Mouse (Mus musculus): Measurements from ENCODE around the gene Magi2.
A peak's percentile ranks its signal among the peaks of the same experiment; 100 is the strongest.
"Not testable (repeated sequence)": the region's sequence is repeated elsewhere in the genome, so short reads cannot be mapped to it uniquely, and the experiment has no call there.

Gene Magi2

GRCm38 (mm10) chr5:20674523-20674922, 1447.7 kb downstream of the Magi2 start:
- no peak for ATAC-seq (ENCODE audit: insufficient number of reproducible peaks, low FRiP score, low TSS enrichment)

GRCm38 (mm10) chr5:20675163-20675665, 1448.4 kb downstream of the Magi2 start:
- ATAC-seq (ENCODE audit: insufficient number of reproducible peaks, low FRiP score, low TSS enrichment): no peak

GRCm38 (mm10) chr5:20676193-20676871, 1449.5 kb downstream of the Magi2 start:
- ATAC-seq (ENCODE audit: insufficient number of reproducible peaks, low FRiP score, low TSS enrichment): peak; percentile 57

GRCm38 (mm10) chr5:20677246-20677645, 1450.4 kb downstream of the Magi2 start:
- ATAC-seq (ENCODE audit: insufficient number of reproducible peaks, low FRiP score, low TSS enrichment): no peak

- no peak for ATAC-seq (ENCODE audit: insufficient number of reproducible peaks, low FRiP score, low TSS enrichment)
Observed at GRCm38 (mm10) chr5:20678573-20678972, 1451.7 kb downstream of the Magi2 start.

- no peak for ATAC-seq (ENCODE audit: insufficient number of reproducible peaks, low FRiP score, low TSS enrichment)
Observed at GRCm38 (mm10) chr5:20679920-20680319, 1453.1 kb downstream of the Magi2 start.

GRCm38 (mm10) chr5:20680833-20681530, 1454.1 kb downstream of the Magi2 start:
- no peak for ATAC-seq (ENCODE audit: insufficient number of reproducible peaks, low FRiP score, low TSS enrichment)

- ATAC-seq (ENCODE audit: insufficient number of reproducible peaks, low FRiP score, low TSS enrichment): no peak
Observed at GRCm38 (mm10) chr5:20681660-20682059, 1454.8 kb downstream of the Magi2 start.

GRCm38 (mm10) chr5:20682208-20682607, 1455.4 kb downstream of the Magi2 start:
- ATAC-seq (ENCODE audit: insufficient number of reproducible peaks, low FRiP score, low TSS enrichment): no peak

- ATAC-seq (ENCODE audit: insufficient number of reproducible peaks, low FRiP score, low TSS enrichment): no peak
Observed at GRCm38 (mm10) chr5:20684112-20684511, 1457.3 kb downstream of the Magi2 start.

GRCm38 (mm10) chr5:20692230-20692629, 1465.4 kb downstream of the Magi2 start:
- ATAC-seq (ENCODE audit: insufficient number of reproducible peaks, low FRiP score, low TSS enrichment): no peak

- ATAC-seq (ENCODE audit: insufficient number of reproducible peaks, low FRiP score, low TSS enrichment): no peak
Observed at GRCm38 (mm10) chr5:20699116-20699515, 1472.3 kb downstream of the Magi2 start.

- ATAC-seq (ENCODE audit: insufficient number of reproducible peaks, low FRiP score, low TSS enrichment): peak; percentile 84
Observed at GRCm38 (mm10) chr5:20701483-20702421, 1474.9 kb downstream of the Magi2 start.

- peak; percentile 33 for ATAC-seq (ENCODE audit: insufficient number of reproducible peaks, low FRiP score, low TSS enrichment)
Observed at GRCm38 (mm10) chr5:20702480-20703303, 1475.9 kb downstream of the Magi2 start.

GRCm38 (mm10) chr5:20703304-20703700, 1476.5 kb downstream of the Magi2 start:
- no peak for ATAC-seq (ENCODE audit: insufficient number of reproducible peaks, low FRiP score, low TSS enrichment)

- ATAC-seq (ENCODE audit: insufficient number of reproducible peaks, low FRiP score, low TSS enrichment): no peak
Observed at GRCm38 (mm10) chr5:20703971-20704575, 1477.2 kb downstream of the Magi2 start.

GRCm38 (mm10) chr5:20704886-20705285, 1478.0 kb downstream of the Magi2 start:
- ATAC-seq (ENCODE audit: insufficient number of reproducible peaks, low FRiP score, low TSS enrichment): no peak

- ATAC-seq (ENCODE audit: insufficient number of reproducible peaks, low FRiP score, low TSS enrichment): not testable (repeated sequence)
Observed at GRCm38 (mm10) chr5:20706322-20707282, 1479.8 kb downstream of the Magi2 start.
